Mouse (Mus musculus) layer of hippocampus, adult 9-10 months (tissue): ENCODE measurements around the gene Fnbp1.
"Not testable (repeated sequence)": the region's sequence is repeated elsewhere in the genome, so short reads cannot be mapped to it uniquely, and the experiment has no call there.

Experiments used
- DNase-seq: peaks from one replicate; pipeline ENCODE4 v3.0.0; 2022; ENCODE audit warnings: low spot score

Fnbp1 gene

DNA sequence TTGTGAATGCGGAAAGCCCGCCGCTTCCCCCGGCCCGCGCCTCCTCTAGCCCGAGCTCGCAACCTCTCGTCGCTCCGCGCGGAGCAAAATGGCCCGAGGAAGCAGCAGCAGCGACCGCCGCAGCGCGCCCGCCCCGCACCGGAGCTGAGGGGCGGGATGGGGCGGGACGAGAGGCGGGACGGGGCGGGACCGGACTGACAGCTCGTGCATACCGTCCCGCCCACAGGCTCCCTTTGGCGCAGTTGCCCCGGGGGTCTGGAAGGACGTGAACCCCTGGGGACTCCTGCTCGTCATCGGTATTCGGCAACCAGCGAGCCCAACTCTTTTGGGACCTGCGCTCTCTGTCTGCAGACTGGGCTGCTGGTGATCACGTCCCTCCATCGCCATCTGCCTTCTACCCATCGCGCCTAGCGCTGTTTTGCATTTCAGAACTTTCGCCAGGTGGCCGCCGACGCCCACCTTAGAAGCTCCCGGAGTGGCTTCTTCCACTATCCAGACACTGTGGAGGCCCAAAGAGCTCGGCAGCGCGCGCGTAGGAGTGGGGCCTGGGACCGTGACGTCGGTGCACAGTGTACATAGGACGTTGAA is at the start of gene Fnbp1:
Gene Fnbp1, minus strand, starts transcription at position 142 of the 588 bp plus-strand sequence.
- no peak for DNase-seq

- DNase-seq = no peak
These were observed 47.8 kb upstream of the Fnbp1 start for GRCm38 (mm10) chr2:31189654-31190053.

DNA sequence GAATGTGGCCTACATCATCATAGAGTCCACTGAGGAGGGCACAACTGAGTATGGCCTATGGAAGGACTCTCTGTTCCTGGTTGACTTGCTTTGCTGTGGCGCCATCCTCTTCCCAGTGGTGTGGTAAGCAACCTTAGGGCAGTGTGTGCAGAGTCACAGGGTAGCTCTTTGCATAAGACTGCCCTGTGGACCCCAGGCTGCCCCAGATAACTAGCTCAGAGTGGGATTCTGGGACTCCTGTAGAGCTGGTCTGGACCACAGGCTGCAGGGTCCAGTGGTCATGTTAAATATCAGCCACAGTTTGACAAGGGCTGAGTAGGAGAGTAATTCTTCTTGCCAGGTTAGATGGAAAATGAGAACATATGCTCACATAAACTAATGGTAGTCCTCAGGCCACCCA is 46.9 kb upstream of the Fnbp1 start:
- no peak for DNase-seq

DNA sequence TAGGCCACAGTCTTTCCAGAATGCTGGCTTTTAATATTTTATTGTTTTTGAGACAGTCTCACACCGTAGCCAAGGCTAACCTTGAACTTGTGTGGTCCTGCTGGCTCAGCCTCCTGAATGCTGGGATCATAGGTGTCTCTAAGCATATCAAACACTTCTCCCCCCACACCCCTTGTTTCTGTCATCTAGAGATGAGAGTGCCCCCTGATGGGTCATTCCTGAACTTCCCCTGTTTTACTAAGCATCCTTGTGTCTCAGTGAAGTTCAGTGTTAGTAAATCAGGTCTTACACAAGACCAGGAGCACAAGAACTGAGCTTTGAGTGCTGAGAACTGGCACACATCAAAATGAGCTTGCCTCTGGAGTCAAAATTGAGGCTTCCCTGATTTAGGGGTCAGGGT is 42.0 kb upstream of the Fnbp1 start:
- DNase-seq = no peak

DNA sequence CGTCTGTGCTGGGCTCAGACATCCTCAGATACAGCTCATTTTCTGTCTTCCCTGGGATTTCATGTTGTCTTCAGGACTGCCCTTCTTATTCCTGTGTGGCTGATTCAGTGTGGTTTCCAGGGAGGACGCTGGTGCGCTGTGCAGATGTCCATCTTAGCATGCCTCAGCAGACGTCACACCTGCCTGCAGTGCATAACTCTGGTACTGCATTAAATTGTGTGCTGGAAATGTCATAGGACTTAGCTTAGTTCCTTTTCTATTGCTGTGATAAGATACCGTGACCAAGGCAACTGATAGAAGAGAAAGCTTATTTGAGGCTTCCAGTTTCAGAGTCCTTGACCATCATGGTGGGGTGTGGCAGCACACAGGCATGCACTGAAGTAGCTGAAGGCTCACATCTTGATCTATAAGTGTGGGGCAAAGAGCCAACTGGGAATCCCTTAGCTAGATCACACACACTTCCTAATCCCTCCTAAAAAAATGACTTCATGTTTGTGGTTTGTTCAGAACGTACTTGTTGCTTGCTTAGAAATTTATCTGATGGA is 41.0 kb upstream of the Fnbp1 start:
- DNase-seq = no peak

DNA sequence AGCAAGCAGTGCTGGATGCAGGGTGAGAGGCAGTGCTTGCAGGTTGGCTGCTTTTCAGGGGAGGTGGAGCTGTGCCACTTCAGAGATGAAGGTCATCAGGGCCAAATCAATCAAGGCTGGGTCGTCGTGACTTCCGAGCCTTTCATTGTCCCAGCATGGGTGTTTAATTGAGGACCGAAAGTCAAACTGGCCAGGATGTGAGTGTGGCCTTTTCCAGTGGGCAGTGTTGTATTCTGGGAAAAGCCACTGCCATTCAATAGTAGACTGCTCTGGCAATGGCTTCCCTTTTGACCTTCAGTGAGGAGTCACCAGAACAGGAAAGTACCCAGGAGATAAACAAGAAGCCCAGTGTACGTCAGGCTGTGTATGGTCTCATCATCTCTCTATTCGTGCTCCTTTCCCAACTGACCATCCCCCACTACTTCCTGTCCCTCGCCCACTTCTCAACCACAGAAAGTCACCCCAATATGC is 38.3 kb upstream of the Fnbp1 start:
- no peak for DNase-seq

GRCm38 (mm10) chr2:31179471-31179870 is 37.7 kb upstream of the Fnbp1 start:
- no peak for DNase-seq

GRCm38 (mm10) chr2:31178593-31178992 is 36.8 kb upstream of the Fnbp1 start:
- DNase-seq = not testable (repeated sequence)

DNA sequence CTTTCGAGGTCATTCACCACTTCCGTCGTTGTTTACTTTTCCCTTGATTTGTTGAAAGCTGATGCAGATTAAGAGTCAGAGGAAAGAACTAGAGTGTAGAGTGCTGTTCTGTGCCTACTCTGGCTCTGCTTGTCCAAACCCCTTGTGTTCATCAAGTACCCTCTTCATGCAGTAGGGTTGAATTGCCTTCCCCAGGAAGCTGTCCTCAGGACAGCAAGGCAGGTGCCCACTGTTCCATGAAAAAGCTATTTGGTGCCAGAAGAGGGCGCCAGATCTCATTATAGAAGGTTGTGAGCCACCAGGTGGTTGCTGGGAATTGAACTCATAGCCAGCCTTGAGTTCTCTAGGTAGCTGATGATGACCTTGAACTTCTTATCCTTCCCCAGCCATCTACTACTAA is 31.5 kb upstream of the Fnbp1 start:
- no peak for DNase-seq

GRCm38 (mm10) chr2:31172536-31172935 is 30.7 kb upstream of the Fnbp1 start:
- DNase-seq = no peak

DNA sequence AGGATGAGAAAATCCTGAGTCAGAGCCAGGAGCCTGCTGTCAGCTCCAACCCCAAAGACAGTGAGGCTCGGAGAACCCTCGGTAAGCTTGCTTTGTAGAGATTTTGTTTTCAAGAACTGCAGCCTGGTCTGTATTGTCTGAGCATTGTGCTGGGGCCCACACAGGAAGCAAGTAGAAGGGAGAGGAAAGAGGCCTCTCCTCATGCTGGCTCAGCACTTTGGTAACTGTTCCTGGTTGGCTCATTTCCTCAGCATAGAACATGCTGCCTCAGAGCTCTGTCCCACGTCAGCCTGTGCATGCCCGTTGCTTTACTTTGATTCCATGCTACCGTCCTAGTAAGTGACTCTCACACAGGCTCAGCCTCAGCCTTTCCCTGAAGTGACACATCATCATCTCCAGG is 30.2 kb upstream of the Fnbp1 start:
- DNase-seq = no peak

GRCm38 (mm10) chr2:31170164-31170563 is 28.4 kb upstream of the Fnbp1 start:
- DNase-seq = no peak

GRCm38 (mm10) chr2:31169001-31169400 is 27.2 kb upstream of the Fnbp1 start:
- DNase-seq = no peak

DNA sequence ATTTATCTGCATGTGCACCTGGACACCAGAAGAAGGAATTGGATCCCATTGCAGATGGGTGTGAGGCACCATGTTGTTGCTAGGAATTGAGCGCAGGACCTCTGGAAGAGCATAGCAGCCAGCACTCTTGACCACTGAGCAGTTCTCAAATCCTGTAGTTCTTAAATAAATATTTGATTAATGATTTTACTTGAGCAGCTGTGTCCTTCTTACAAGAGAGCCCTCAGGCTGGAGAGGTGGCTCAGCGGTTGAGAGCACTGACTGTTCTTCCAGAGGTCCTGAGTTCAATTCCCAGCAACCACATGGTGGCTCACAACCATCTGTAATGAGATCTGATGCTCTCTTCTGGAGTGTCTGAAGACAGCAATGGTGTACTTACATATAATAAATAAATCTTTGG is 25.8 kb upstream of the Fnbp1 start:
- not testable (repeated sequence) for DNase-seq

DNA sequence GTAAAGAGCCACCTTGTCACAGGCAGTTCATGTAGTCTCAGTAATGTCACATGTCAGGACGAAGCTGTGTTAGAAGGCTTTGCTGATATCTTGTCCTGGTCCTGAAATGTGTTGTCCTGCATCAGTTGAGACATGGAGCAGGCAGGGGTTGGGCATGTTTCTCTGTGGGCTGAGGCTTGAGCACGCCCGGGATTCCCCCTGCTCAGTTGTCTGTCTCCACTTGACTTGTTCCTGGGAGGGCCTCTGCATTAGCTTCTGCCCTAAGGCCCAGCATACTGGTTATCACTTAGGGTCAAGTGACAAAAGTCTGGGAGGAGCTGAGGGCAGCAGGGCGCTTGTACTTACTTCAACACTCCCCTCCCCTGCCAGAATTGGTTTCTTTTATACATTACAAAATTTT is 23.7 kb upstream of the Fnbp1 start:
- DNase-seq = no peak

- no peak for DNase-seq
These were observed 23.1 kb upstream of the Fnbp1 start for GRCm38 (mm10) chr2:31164841-31165455.

DNA sequence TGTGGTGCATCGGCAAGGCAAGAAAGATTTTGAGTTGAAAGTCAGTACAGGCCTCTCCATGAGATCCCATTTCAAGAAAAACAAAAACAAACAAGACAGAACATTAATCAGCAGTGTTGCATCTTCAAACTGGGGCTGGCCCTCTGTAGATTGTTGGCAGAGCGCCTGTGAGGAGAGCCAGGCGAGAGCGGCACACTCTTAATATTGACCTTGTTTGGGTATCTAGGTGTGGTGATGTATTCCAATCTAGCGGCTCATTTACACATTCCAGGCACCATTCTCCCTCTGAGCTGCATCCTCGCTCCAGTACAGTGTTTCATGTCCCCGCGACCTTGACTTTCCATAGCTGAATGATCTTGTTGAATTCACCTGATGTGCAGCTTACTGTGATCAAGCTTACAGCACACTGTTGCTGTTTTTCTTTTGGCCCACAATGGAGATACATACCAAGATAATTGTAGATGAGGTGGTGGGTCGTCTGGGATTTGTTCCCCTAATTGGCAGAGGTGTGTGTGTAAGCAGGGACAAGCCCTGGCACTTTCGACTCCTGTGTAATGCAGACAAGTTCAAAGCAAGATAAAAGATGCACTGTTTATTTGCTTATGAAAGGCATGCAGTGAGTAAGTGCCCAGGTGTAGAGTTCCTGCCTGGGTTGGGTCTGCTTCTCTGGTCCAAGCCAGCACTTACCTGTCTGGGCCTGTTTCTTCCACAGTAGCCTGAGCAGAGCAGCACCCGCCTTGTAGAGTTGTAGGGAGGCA is 21.7 kb upstream of the Fnbp1 start:
- DNase-seq = no peak

DNA sequence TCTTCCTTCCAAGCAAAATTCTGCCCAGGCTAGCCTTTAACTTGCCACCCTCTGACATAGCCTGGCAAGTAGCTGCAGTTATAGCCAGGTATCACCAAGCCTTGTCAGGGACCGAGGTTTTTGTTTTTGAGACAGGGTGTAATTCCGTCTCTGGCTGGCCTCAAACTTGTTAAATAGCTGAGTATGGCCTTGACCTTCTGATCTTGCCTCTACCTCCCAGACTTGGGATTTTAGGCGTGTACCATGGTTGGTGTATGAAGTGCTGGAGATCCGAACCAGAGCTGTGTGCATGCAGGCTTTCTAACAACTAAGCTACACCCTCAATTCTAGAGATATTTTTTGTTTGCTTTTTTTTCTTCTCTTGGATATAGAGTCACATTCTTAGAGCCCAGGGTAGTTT is 19.8 kb upstream of the Fnbp1 start:
- no peak for DNase-seq

DNA sequence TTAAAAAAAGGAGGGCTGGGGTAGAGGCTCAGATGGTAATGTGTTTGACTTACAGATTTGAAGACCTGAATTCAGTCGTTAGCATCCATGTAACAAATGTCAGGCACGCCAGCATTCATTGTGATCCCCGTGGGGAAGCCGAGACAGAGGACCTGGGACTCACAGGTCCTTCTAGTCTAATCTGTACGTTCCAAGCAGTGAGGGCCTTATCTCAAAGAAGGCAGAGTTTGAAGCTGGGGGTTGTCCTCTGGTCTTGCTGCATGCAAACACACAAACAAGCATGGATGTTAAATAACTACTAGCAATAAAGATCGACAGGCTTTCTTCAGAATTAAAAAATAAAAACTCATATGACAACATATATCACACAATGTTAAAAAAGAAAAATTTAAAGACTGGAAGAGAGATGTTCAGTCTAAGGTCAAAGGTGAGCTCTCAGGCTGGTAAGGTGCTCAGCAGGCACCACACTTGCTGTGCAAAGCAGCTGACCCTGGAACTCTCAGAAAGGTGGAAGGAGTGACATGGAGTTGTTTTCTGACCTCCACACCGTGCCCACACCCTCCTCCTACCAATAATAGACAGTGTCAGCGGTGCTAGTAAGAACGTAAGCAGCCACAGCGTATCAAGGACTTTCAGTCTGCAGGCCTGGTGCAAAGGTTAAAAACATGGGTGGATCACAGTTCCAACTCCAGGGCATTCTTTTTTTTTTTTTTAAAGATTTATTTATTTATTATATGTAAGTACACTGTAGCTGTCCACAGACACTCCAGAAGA is 18.5 kb upstream of the Fnbp1 start:
- no peak for DNase-seq

DNA sequence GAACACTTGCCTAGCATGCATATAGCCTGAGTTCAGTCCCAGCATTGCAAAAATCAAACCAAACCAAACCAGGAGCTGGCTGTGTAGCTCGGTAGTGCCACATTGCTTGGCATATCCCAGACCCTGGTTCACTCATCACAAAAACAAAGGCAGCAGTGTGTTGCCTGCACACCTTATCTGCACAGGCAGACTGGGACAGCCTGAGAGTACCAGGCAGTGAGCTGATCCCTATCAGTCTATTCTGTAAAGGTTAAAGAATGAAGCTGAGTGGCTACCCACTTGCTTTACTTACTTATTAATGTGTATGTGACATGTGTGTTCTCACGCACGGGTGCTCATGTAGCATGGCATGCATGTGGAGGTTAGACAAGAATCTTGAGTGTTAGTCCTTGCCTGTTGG is 15.0 kb upstream of the Fnbp1 start:
- no peak for DNase-seq

GRCm38 (mm10) chr2:31151892-31152812 is 10.3 kb upstream of the Fnbp1 start, which contains the start of gene Gpr107:
Gene Gpr107 (plus strand): TSS chr2:31152316.
- no peak for DNase-seq
